Mouse (Mus musculus): ENCODE measurements at regions not wholly inside any gene's neighbourhood (a gene's known extent, or its start where the extent isn't known, plus 50 kb on each side); places are given as distances from the start of the nearest gene placed in this dataset.

GRCm38 (mm10) chr14:46461960-46462359 is 71.5 kb upstream of the Bmp4 start:
- H3K27me3 ChIP-seq (ENCODE audit: insufficient read depth, low read length): no peaks in the 10 kb centered on the region
- no peaks in the 10 kb centered on the region for H3K9me3 ChIP-seq (ENCODE audit: low read length)
- H3K4me3 ChIP-seq (replicated peaks; ENCODE audit: low read length): no peak overlapping the region
- no peaks in the 10 kb centered on the region for H3K4me1 ChIP-seq (replicated peaks; ENCODE audit: low read depth, low read length)
- no peak for TF ChIP-seq NANOG (IDR thresholded peaks at IDR 0.05; ENCODE audit: borderline replicate concordance, low read length)
- no peak for TF ChIP-seq POU5F1 (IDR thresholded peaks at IDR 0.05; ENCODE audit: borderline replicate concordance, low read length)
- no peak for TF ChIP-seq CTCF (conservative IDR thresholded peaks at IDR 0.05; ENCODE audit: low read length)
- no peaks in the 10 kb centered on the region for H3K36me3 ChIP-seq (ENCODE audit: insufficient read depth, low read length)

DNA sequence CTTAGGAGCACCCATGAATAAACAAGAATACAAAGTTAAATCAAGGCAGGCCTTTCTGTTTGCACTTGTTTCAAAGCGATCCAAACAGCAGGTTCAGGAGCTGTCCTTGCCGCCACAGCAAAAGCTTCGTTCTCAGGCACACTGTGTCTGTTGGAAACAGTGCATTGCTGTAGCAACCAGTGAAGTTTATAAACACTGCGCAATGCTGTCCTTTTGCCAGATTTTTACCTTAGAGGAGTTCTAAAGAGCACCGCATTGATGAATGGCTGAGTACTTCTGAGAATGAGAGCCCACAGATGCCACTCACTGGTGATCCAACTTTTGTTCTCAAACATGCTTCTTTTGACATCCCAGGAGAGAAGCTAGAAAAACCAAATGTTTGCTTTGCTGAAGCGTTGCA is 64.0 kb upstream of the Bmp4 start:
- H3K9me3 ChIP-seq (ENCODE audit: low read length): no peaks in the 10 kb centered on the region
- no peak overlapping the region for H3K4me3 ChIP-seq (replicated peaks; ENCODE audit: low read length)
- H3K27me3 ChIP-seq (ENCODE audit: insufficient read depth, low read length): no peaks in the 10 kb centered on the region
- TF ChIP-seq POU5F1 (IDR thresholded peaks at IDR 0.05; ENCODE audit: borderline replicate concordance, low read length) (no peak), CTCF (conservative IDR thresholded peaks at IDR 0.05; ENCODE audit: low read length) (no peak), NANOG (IDR thresholded peaks at IDR 0.05; ENCODE audit: borderline replicate concordance, low read length) (no peak)
- H3K36me3 ChIP-seq (ENCODE audit: insufficient read depth, low read length): no peaks in the 10 kb centered on the region
- H3K4me1 ChIP-seq (replicated peaks; ENCODE audit: low read depth, low read length): no peaks in the 10 kb centered on the region

DNA sequence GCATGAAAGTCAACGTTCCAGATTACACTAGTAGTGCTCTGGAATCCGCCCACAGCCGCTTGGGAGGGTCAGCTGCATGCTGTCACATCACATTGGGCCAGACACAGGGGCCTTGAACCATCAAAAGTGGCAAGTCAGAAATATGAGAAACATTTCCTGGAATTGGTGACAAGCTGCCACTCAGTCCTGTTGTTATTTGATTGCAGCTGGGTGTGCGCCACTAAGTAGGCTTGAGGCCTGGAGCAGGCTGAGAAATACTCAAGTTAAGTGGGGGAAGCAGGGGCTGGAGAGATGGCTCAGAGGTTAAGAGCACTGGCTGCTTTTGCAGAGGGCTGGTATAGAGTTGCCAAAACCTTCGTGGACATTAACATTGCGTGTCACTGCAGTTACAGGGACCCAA is 51.2 kb upstream of the Bmp4 start:
- Histone ChIP-seq H3K4me3 (replicated peaks; ENCODE audit: low read length) (no peak overlapping the region), H3K9me3 (ENCODE audit: low read length) (no peaks in the 10 kb centered on the region), H3K4me1 (replicated peaks; ENCODE audit: low read depth, low read length) (peaks cover 3% of the 10 kb centered on the region; the same call in 1 of the 2 replicates), H3K27me3 (ENCODE audit: insufficient read depth, low read length) (no peaks in the 10 kb centered on the region; the same call in 1 of the 2 replicates), H3K36me3 (ENCODE audit: insufficient read depth, low read length) (no peaks in the 10 kb centered on the region)
- no peak for TF ChIP-seq NANOG (IDR thresholded peaks at IDR 0.05; ENCODE audit: borderline replicate concordance, low read length)
- TF ChIP-seq POU5F1 (IDR thresholded peaks at IDR 0.05; ENCODE audit: borderline replicate concordance, low read length): no peak
- TF ChIP-seq CTCF (conservative IDR thresholded peaks at IDR 0.05; ENCODE audit: low read length): no peak

All from E14TG2a.4 (cell line).